Mouse (Mus musculus) hindbrain, embryonic 13.5 days (tissue): ENCODE measurements around the gene Rbm41. TPM values are rescaled to one million over a fixed set of nuclear protein-coding genes. Genes with fewer than 3 reads are reported as not detected.

Source experiments
- ATAC-seq: fragments of 200-750 bp; cut with Nextera tagmentation; 2 replicates; pipeline ENCODE4 v1.8.0; 2017; ENCODE audit warnings: moderate TSS enrichment; ENCODE audit not compliant: low FRiP score
- H3K27ac ChIP-seq: fragments of 300-500 bp; sonication (generic); 2 replicates; pipeline ENCODE4 v1.5.1; 2015; ENCODE audit warnings: inconsistent platforms, mild to moderate bottlenecking, moderate library complexity
- H3K27me3 ChIP-seq: fragments of 300-500 bp; sonication (generic); 2 replicates; pipeline ENCODE4 v1.6.1; 2015; ENCODE audit warnings: mild to moderate bottlenecking, inconsistent platforms
- H3K36me3 ChIP-seq: fragments of 300-500 bp; sonication (generic); 2 replicates; pipeline ENCODE4 v1.6.1; 2015; ENCODE audit warnings: mild to moderate bottlenecking, inconsistent platforms
- H3K4me1 ChIP-seq: fragments of 300-500 bp; sonication (generic); replicated peaks from 2 replicates; pipeline ENCODE4 v1.6.1; 2015; ENCODE audit warnings: inconsistent platforms
- H3K4me2 ChIP-seq: fragments of 300-500 bp; sonication (generic); 2 replicates; pipeline ENCODE4 v1.6.1; 2015; ENCODE audit warnings: inconsistent platforms, mild to moderate bottlenecking, moderate library complexity
- H3K4me3 ChIP-seq: fragments of 300-500 bp; sonication (generic); 2 replicates; pipeline ENCODE4 v1.5.1; 2015; ENCODE audit warnings: mild to moderate bottlenecking, inconsistent platforms
- H3K9ac ChIP-seq: fragments of 300-500 bp; sonication (generic); 2 replicates; pipeline ENCODE4 v1.6.1; 2015; ENCODE audit warnings: mild to moderate bottlenecking, inconsistent platforms
- H3K9me3 ChIP-seq: fragments of 300-500 bp; sonication (generic); 2 replicates; pipeline ENCODE4 v1.6.1; 2016; ENCODE audit warnings: inconsistent platforms
- WGBS: fragments of 180-500 bp; shearing (Covaris S2); methylation state at CpG from one replicate; pipeline ENCODE4 v1.1.7; 2015; 5-methylcytosine and 5-hydroxymethylcytosine counted together
- polyA plus RNA-seq: library from polyadenylated mRNA; unstranded; fragments of >200 nt; fragmentation: Nextera tagmentation; extraction: Ambion mirVana; gene quantifications from 2 replicates; pipeline ENCODE4 v1.2.1, GENCODE M21; 2015

Rbm41 gene
- 5.6 and 6.0 TPM in 2 replicates for polyA plus RNA-seq

GRCm38 (mm10) chrX:139997740-139998690 lies at the start of gene Rbm41:
Gene Rbm41 (minus strand): TSS chrX:139998595.
- WGBS: 18% methylated on average over 25 of the region's 25 CpGs
- H3K9me3 ChIP-seq: no peaks in the 10 kb centered on the region
- peak within 1 kb of the TSS; percentile 59 for H3K4me3 ChIP-seq
- peak within 1 kb of the TSS; percentile 59 for H3K4me2 ChIP-seq
- H3K27me3 ChIP-seq: peaks cover 2% of the 10 kb centered on the region; the same call in 1 of the 2 replicates
- H3K9ac ChIP-seq: peak within 1 kb of the TSS; percentile 75
- H3K4me1 ChIP-seq: no peaks in the 10 kb centered on the region
- H3K27ac ChIP-seq: peak within 1 kb of the TSS; percentile 58; the same call in 1 of the 2 replicates
- H3K36me3 ChIP-seq: peaks cover 8% of the 10 kb centered on the region; the same call in 1 of the 2 replicates
- ATAC-seq: peak; percentile 97

GRCm38 (mm10) chrX:139998691-139999065 lies 283 bp upstream of the Rbm41 start:
- Histone ChIP-seq H3K27ac (no peak overlapping the region), H3K4me3 (peak overlapping the region; percentile 59; the same call in 1 of the 2 replicates), H3K9me3 (no peaks in the 10 kb centered on the region), H3K4me1 (no peaks in the 10 kb centered on the region), H3K36me3 (peaks cover 7% of the 10 kb centered on the region; the same call in 1 of the 2 replicates), H3K4me2 (no peak overlapping the region), H3K9ac (no peak overlapping the region), H3K27me3 (peaks cover 2% of the 10 kb centered on the region; the same call in 1 of the 2 replicates)
- peak; percentile 64 for ATAC-seq
- WGBS: 84% methylated on average over 4 of the region's 4 CpGs

- no peak overlapping the region for H3K9ac ChIP-seq
- no peaks in the 10 kb centered on the region for H3K9me3 ChIP-seq
- no peaks in the 10 kb centered on the region for H3K36me3 ChIP-seq
- no peak for ATAC-seq
- WGBS: 83% methylated on average over 5 of the region's 5 CpGs
- no peak overlapping the region for H3K4me3 ChIP-seq
- H3K27ac ChIP-seq: no peak overlapping the region
- no peaks in the 10 kb centered on the region for H3K27me3 ChIP-seq
- H3K4me1 ChIP-seq: no peaks in the 10 kb centered on the region
- H3K4me2 ChIP-seq: no peak overlapping the region
These were observed 16.3 kb downstream of the Rbm41 start for GRCm38 (mm10) chrX:139982115-139982514.

GRCm38 (mm10) chrX:139933507-139933906 lies 64.9 kb downstream of the Rbm41 start:
- 92% methylated on average over 1 of the region's 1 CpGs for WGBS
- H3K9ac ChIP-seq: no peak overlapping the region
- no peak for ATAC-seq
- no peak overlapping the region for H3K4me3 ChIP-seq
- H3K4me2 ChIP-seq: no peak overlapping the region
- no peaks in the 10 kb centered on the region for H3K27me3 ChIP-seq
- no peaks in the 10 kb centered on the region for H3K9me3 ChIP-seq
- H3K36me3 ChIP-seq: no peaks in the 10 kb centered on the region
- H3K27ac ChIP-seq: no peak overlapping the region
- no peaks in the 10 kb centered on the region for H3K4me1 ChIP-seq

GRCm38 (mm10) chrX:139932472-139932871 lies 65.9 kb downstream of the Rbm41 start:
- 63% methylated on average over 3 of the region's 3 CpGs for WGBS
- Histone ChIP-seq H3K36me3 (no peaks in the 10 kb centered on the region), H3K4me2 (no peak overlapping the region), H3K27ac (no peak overlapping the region), H3K9ac (no peak overlapping the region), H3K4me3 (no peak overlapping the region), H3K27me3 (no peaks in the 10 kb centered on the region), H3K9me3 (no peaks in the 10 kb centered on the region), H3K4me1 (no peaks in the 10 kb centered on the region)
- ATAC-seq: no peak

- 87% methylated on average over 4 of the region's 4 CpGs for WGBS
These were observed 77.8 kb downstream of the Rbm41 start for GRCm38 (mm10) chrX:139920572-139920971.

GRCm38 (mm10) chrX:139891387-139891786 lies 107.0 kb downstream of the Rbm41 start:
- Histone ChIP-seq H3K9me3 (no peaks in the 10 kb centered on the region), H3K9ac (no peak overlapping the region), H3K36me3 (no peaks in the 10 kb centered on the region), H3K27me3 (0 out of 2 replicates have a peak, but pooled peaks cover 3% of the 10 kb centered on the region), H3K27ac (no peak overlapping the region), H3K4me3 (no peak overlapping the region), H3K4me1 (no peaks in the 10 kb centered on the region), H3K4me2 (no peak overlapping the region)
- WGBS: 63% methylated on average over 1 of the region's 1 CpGs
- no peak for ATAC-seq

More at GRCm38 (mm10) chrX:139920572-139920971, 77.8 kb downstream of the Rbm41 start:
- no peak overlapping the region for H3K4me2 ChIP-seq
- H3K9me3 ChIP-seq: no peaks in the 10 kb centered on the region
- H3K36me3 ChIP-seq: no peaks in the 10 kb centered on the region
- no peak overlapping the region for H3K4me3 ChIP-seq
- no peak overlapping the region for H3K9ac ChIP-seq
- no peaks in the 10 kb centered on the region for H3K4me1 ChIP-seq
- no peak for ATAC-seq
- H3K27ac ChIP-seq: no peak overlapping the region
- H3K27me3 ChIP-seq: no peaks in the 10 kb centered on the region

GRCm38 (mm10) chrX:139883221-139883620 lies 115.2 kb downstream of the Rbm41 start:
- H3K9ac ChIP-seq: no peak overlapping the region
- no peak overlapping the region for H3K27ac ChIP-seq
- 0 out of 2 replicates have a peak, but pooled peaks cover 3% of the 10 kb centered on the region for H3K27me3 ChIP-seq
- no peaks in the 10 kb centered on the region for H3K9me3 ChIP-seq
- no peaks in the 10 kb centered on the region for H3K36me3 ChIP-seq
- H3K4me1 ChIP-seq: no peaks in the 10 kb centered on the region
- H3K4me3 ChIP-seq: no peak overlapping the region
- ATAC-seq: no peak
- no peak overlapping the region for H3K4me2 ChIP-seq

- Histone ChIP-seq H3K27ac (no peak overlapping the region), H3K9ac (no peak overlapping the region), H3K4me2 (no peak overlapping the region), H3K9me3 (no peaks in the 10 kb centered on the region), H3K27me3 (0 out of 2 replicates have a peak, but pooled peaks cover 10% of the 10 kb centered on the region), H3K36me3 (no peaks in the 10 kb centered on the region), H3K4me1 (no peaks in the 10 kb centered on the region), H3K4me3 (no peak overlapping the region)
- ATAC-seq: no peak
- WGBS: 38% methylated on average over 3 of the region's 3 CpGs
These were observed 120.5 kb downstream of the Rbm41 start for GRCm38 (mm10) chrX:139877936-139878335.

- H3K9ac ChIP-seq: no peak overlapping the region
- no peak overlapping the region for H3K4me2 ChIP-seq
- no peak for ATAC-seq
- H3K4me3 ChIP-seq: no peak overlapping the region
- H3K27ac ChIP-seq: no peak overlapping the region
- H3K36me3 ChIP-seq: no peaks in the 10 kb centered on the region
- no peaks in the 10 kb centered on the region for H3K9me3 ChIP-seq
- WGBS: 82% methylated on average over 7 of the region's 7 CpGs
- H3K4me1 ChIP-seq: no peaks in the 10 kb centered on the region
- H3K27me3 ChIP-seq: 0 out of 2 replicates have a peak, but pooled peaks cover 15% of the 10 kb centered on the region
These were observed 121.3 kb downstream of the Rbm41 start for GRCm38 (mm10) chrX:139877105-139877504.

- H3K4me2 ChIP-seq: peak within 1 kb of the TSS; percentile 63
- peak within 1 kb of the TSS; percentile 59 for H3K4me3 ChIP-seq
- 20% methylated on average over 49 of the region's 87 CpGs for WGBS
- H3K4me1 ChIP-seq: peaks cover 8% of the 10 kb centered on the region; the same call in 1 of the 2 replicates
- 0 out of 2 replicates have a peak, but pooled peaks cover 11% of the 10 kb centered on the region for H3K27me3 ChIP-seq
- peak within 1 kb of the TSS; percentile 75 for H3K9ac ChIP-seq
- ATAC-seq: peak; percentile 94
- no peaks in the 10 kb centered on the region for H3K9me3 ChIP-seq
- H3K27ac ChIP-seq: peak within 1 kb of the TSS; percentile 35; the same call in 1 of the 2 replicates
- H3K36me3 ChIP-seq: no peaks in the 10 kb centered on the region
These were observed 127.2 kb downstream of the Rbm41 start, which contains the start of gene Morc4 for GRCm38 (mm10) chrX:139870938-139871791. Gene Morc4 (minus strand): TSS chrX:139871677.
